Mouse (Mus musculus): ENCODE measurements around the gene Hydin.

Gene Hydin

DNA sequence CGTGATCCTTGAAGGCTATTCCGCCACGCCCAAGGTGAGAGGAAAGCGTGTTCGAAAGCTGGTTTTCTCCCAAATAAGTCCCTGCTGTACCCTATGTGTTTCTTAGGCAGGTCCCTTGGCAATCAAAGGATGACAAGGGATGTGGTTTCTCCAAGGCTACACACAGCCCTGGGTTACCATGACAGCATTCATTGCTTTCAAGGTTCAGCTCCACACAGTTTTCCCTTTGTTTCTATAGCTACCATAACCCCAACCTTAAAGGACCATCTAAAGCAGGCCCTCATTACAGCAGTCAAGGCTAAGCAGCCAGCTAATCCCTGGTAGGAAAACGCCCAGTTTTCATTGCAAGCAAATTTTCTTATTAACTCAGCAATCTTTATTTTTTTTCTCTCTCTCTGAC, 183.7 kb downstream of the Hydin start:
- Histone ChIP-seq H3K36me3 (ENCODE audit: control insufficient read depth, insufficient read depth, low read length, poor library complexity, severe bottlenecking) (no peaks in the 10 kb centered on the region), H3K27me3 (ENCODE audit: control insufficient read depth, insufficient read depth, low read length, poor library complexity, severe bottlenecking) (no peaks in the 10 kb centered on the region)
- no peak for DNase-seq (ENCODE audit: low read depth, low spot score)

DNA sequence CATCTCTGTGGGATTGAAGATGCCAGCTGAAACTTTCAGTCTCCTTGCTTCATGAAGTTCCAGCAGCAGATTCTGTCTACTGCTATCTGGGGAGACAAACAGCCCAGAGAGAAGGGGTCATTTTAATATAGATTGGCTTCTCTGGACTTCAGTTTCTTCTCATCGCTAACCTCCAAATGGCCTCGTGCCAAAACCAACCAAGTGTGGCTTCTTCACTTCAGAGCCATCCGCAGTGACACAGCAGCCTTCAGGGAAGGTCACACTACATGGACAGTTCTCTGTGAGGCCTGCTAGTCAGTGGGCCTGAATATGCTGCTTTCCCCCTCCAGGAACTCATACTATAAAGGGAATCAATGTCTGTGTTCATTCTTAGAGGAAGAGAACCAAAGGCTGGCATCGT, 187.7 kb downstream of the Hydin start:
- no peaks in the 10 kb centered on the region for H3K27me3 ChIP-seq (ENCODE audit: control insufficient read depth, insufficient read depth, low read length, poor library complexity, severe bottlenecking)
- H3K36me3 ChIP-seq (ENCODE audit: control insufficient read depth, insufficient read depth, low read length, poor library complexity, severe bottlenecking), result no peaks in the 10 kb centered on the region
- DNase-seq (ENCODE audit: low read depth, low spot score), result no peak

DNA sequence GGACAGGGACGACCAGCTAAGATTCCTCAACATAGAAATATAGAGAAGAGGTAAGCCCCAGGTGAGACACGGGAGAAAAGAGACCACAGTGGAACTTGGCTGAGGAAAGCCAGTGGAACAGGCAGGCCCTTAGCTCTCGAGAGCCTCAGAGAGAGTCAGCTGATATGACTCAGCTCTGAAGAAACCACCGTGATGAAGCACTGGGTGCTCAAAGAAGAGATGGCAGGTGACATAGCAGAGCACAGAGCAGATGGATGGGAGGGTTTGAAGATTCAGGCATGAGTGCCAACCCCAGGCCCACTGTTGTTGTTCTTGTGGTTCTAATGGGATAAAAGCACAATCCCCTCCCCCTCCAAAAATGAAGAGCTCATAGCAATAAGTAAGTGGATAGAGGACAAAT, 190.6 kb downstream of the Hydin start:
- no peak for DNase-seq (ENCODE audit: low read depth, low spot score)

DNA sequence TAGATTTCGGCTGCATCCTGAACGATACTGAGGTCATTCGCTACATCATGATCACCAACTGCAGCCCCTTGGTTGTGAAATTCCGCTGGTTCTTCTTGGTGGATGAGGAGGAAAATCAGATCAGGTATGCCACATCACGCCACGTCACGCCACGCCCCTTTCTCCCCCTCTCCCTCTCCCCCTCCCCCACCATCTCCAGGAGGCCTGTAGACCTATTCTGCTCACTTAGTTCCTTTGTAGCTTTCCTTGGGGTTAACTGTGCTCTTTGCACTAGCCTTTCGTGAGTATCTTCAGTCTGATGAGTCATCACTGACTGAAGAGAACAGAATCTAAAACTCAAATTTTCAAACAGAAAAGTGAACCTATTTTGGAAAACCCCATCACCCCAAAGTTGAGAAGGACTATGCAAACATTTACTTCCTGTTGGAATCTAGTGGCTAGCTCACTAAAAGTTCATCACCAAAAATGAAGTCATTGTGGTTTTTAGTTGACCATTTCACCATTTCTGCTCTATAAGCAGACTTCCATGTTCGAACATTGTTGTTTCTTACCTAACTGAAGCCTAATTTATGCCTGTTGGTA, 195.9 kb downstream of the Hydin start:
- no peaks in the 10 kb centered on the region for H3K36me3 ChIP-seq (ENCODE audit: control insufficient read depth, insufficient read depth, low read length, poor library complexity, severe bottlenecking)
- H3K27me3 ChIP-seq (ENCODE audit: control insufficient read depth, insufficient read depth, low read length, poor library complexity, severe bottlenecking), result no peaks in the 10 kb centered on the region
- DNase-seq (ENCODE audit: low read depth, low spot score), result no peak

More for the DNA sequence above, 190.6 kb downstream of the Hydin start:
- Histone ChIP-seq H3K27me3 (ENCODE audit: control insufficient read depth, insufficient read depth, low read length, poor library complexity, severe bottlenecking) (no peaks in the 10 kb centered on the region), H3K36me3 (ENCODE audit: control insufficient read depth, insufficient read depth, low read length, poor library complexity, severe bottlenecking) (no peaks in the 10 kb centered on the region)

DNA sequence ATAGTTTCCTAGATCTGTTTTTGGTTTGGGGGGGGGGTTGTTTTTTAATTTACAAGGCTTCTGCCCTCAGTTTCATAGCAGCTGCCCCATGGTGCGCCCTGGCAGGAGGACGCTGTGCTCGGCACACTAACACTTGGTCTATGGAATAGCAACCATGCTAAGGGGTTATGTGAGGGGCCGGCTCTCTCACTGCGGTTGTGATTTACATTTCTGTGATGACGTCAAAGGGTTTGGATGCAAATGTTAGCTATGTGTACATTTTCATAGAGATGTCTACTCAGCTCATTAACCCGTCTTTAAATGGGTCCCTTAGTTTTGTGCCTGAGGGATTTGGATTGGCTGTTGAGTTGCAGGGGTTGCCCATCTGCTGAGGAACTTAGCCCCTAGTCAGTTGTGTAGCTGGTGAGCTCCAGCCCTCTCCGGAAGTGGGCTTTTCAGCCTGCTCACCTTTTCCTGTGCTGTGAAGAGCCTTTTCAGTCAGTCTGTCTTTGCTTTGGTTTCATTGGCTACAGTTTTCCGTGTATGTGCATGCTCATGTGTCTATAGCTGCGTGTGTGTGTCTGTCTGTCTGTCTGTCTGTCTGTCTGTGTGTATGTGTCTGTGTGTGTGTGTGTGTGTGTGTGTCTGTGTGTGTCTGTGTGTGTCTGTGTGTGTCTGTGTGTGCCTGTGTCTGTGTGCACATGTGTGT, 197.1 kb downstream of the Hydin start:
- no peaks in the 10 kb centered on the region for H3K36me3 ChIP-seq (ENCODE audit: control insufficient read depth, insufficient read depth, low read length, poor library complexity, severe bottlenecking)
- no peak for DNase-seq (ENCODE audit: low read depth, low spot score)
- no peaks in the 10 kb centered on the region for H3K27me3 ChIP-seq (ENCODE audit: control insufficient read depth, insufficient read depth, low read length, poor library complexity, severe bottlenecking)

DNA sequence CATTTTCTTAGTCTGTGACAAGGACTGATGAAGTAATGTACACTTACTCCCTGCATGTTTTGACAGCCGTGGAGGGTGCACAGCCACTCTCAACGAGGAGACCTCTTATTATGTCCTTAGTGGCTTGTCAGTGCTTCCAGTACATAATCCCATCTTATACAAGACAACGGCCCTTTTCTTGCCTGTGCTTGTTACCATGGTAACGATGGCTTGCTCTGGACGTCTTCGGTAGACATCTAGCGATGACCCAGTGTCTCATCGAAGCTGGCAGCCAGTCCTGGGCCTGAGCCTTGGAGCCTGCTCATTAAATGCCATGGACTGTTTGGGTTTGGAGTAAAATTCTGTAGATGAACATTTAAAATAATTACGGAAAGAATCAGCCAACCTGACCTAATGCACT, 198.8 kb downstream of the Hydin start:
- H3K36me3 ChIP-seq (ENCODE audit: control insufficient read depth, insufficient read depth, low read length, poor library complexity, severe bottlenecking), result no peaks in the 10 kb centered on the region
- no peaks in the 10 kb centered on the region for H3K27me3 ChIP-seq (ENCODE audit: control insufficient read depth, insufficient read depth, low read length, poor library complexity, severe bottlenecking)
- DNase-seq (ENCODE audit: low read depth, low spot score), result no peak

DNA sequence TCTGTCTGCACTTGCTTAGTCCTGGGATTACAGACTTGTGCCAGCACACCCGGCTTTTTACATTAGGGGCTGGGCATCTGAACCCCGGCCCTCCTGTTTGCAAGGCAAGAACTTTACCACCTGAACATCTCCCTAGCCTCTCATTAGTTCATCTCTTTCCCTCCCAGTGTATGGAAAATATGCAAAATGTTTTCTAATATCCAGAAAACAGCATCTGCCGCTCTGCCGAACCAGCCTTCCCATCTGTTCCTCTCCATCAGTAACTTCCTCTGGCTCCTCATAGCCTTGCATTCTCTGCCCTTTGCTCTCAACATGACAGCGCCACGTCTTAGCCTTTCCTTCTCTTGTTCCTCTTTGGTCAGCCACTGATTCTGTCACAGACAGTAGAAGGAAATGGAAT, 210.5 kb downstream of the Hydin start:
- DNase-seq (ENCODE audit: low read depth, low spot score), result no peak
- Histone ChIP-seq H3K36me3 (ENCODE audit: control insufficient read depth, insufficient read depth, low read length, poor library complexity, severe bottlenecking) (no peaks in the 10 kb centered on the region), H3K27me3 (ENCODE audit: control insufficient read depth, insufficient read depth, low read length, poor library complexity, severe bottlenecking) (no peaks in the 10 kb centered on the region)

DNA sequence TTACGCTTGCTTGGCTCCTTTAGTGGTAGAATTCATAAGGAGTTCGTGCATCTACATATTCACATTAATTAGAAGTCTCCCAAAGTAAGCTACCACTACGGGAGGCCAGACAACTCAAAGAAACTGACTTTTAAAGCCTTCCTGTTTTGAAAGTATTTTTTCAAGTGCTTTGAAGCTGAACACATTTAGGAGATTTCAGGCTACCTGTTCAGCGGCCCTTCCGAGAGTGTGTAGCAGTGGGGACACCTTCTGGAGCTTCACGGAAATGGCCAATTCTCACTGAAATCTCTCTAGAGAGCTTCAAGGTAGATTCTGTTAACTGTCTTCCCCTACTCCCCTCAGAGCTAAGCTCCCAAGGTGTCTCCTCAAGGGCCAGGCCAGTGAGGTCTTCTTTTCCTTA, 211.8 kb downstream of the Hydin start:
- H3K27me3 ChIP-seq (ENCODE audit: control insufficient read depth, insufficient read depth, low read length, poor library complexity, severe bottlenecking), result no peaks in the 10 kb centered on the region
- no peak for DNase-seq (ENCODE audit: low read depth, low spot score)
- H3K36me3 ChIP-seq (ENCODE audit: control insufficient read depth, insufficient read depth, low read length, poor library complexity, severe bottlenecking), result no peaks in the 10 kb centered on the region

DNA sequence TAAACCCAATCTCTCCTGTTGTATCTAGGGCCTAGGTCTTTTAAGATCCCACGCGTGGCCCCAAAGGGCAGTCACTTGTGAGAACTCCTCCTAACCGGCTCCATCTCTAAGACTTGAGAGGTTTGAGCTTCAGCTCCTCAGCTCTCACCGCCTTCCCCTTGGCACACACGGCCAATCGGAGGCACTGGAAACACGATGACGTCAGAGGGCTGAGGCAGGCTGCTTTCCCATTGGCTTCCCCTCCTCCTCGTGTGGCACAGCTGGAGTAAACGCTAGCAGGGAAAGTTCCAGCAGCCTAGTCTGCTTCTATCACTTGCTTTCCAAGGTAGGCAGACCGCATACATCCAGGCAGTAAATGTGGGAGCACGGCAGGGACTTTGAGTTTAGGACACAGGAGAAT, 212.6 kb downstream of the Hydin start:
- Histone ChIP-seq H3K36me3 (ENCODE audit: control insufficient read depth, insufficient read depth, low read length, poor library complexity, severe bottlenecking) (no peaks in the 10 kb centered on the region), H3K27me3 (ENCODE audit: control insufficient read depth, insufficient read depth, low read length, poor library complexity, severe bottlenecking) (no peaks in the 10 kb centered on the region)
- DNase-seq (ENCODE audit: low read depth, low spot score), result no peak

DNA sequence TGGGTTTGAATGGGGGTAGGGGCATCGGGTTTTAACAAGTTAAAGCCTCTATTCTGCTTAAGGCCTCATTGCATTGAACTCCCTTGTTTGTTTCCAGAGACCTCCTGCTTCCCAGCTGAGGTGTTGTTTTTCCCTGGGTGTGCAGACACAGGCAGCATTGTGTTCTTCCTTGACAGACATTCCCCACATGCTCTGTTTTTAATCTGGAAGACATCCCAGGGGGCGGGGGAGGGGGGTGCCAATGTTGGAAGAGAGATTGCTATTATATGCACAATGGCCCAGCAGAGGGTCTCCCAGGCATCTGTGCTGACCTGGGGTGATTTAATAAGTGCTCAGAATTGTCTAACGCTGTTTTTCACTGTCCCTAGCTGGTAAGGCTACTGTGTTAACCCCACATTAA, 215.5 kb downstream of the Hydin start:
- Histone ChIP-seq H3K36me3 (ENCODE audit: control insufficient read depth, insufficient read depth, low read length, poor library complexity, severe bottlenecking) (no peaks in the 10 kb centered on the region), H3K27me3 (ENCODE audit: control insufficient read depth, insufficient read depth, low read length, poor library complexity, severe bottlenecking) (no peaks in the 10 kb centered on the region)
- no peak for DNase-seq (ENCODE audit: low read depth, low spot score)

DNA sequence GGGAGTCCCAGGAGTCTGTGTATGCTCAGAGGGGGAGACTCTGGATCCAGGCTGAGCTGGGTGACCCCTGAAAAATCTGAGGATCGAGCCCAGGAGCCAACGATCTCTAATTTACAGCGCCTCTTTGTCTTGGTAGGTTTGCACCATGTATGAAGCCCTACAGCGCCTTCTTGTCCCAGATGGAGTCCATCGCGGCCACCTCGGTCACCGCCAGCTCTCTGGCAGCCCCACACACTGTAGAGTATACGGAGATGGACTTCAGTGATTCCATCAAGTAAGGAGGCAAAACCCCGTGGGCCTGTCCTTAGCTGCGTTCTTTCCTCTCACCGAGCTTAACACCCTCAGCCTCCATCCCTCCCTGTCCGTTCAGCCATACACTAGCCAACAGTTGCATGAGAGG, 218.5 kb downstream of the Hydin start:
- H3K27me3 ChIP-seq (ENCODE audit: control insufficient read depth, insufficient read depth, low read length, poor library complexity, severe bottlenecking), result no peaks in the 10 kb centered on the region
- DNase-seq (ENCODE audit: low read depth, low spot score), result no peak
- no peaks in the 10 kb centered on the region for H3K36me3 ChIP-seq (ENCODE audit: control insufficient read depth, insufficient read depth, low read length, poor library complexity, severe bottlenecking)

DNA sequence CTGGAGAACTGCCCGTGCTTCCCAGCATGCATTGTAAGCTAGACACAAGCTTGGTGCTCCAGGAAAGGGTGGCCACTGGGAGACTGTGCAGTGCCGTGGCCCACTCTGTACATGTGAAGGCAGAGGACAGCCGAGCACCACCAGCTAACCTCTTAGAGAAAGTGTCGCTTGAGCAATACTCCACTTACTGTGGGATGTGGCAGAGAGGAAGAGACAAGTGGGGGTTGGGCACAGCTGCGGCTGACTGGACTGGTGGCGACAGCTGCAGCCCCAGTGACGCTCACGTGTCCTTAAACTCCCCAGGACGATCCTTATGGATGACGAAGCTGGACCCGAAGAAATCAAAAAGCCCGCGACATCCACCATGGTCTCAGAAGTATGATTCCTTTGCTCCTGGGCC, 219.2 kb downstream of the Hydin start:
- DNase-seq (ENCODE audit: low read depth, low spot score), result no peak
- Histone ChIP-seq H3K27me3 (ENCODE audit: control insufficient read depth, insufficient read depth, low read length, poor library complexity, severe bottlenecking) (no peaks in the 10 kb centered on the region), H3K36me3 (ENCODE audit: control insufficient read depth, insufficient read depth, low read length, poor library complexity, severe bottlenecking) (no peaks in the 10 kb centered on the region)

DNA sequence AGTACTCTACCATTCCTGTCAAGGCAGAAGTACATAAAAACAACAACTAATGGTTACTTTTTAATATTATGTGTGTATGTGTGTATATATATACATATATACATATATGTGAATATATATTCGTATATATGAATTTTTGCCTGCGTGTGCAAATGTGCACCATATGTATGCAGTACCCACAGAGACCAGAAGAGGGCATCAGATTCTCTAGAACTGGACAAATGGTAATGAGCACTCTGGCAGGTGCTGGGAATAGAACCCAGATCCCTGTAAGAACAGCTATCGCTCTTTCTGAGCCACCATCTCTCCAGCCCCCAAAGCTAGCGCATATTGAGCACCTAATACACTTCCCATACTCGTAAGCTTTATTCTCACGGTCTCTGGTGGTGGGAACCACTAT, 220.9 kb downstream of the Hydin start:
- no peak for DNase-seq (ENCODE audit: low read depth, low spot score)
- H3K27me3 ChIP-seq (ENCODE audit: control insufficient read depth, insufficient read depth, low read length, poor library complexity, severe bottlenecking), result no peaks in the 10 kb centered on the region

DNA sequence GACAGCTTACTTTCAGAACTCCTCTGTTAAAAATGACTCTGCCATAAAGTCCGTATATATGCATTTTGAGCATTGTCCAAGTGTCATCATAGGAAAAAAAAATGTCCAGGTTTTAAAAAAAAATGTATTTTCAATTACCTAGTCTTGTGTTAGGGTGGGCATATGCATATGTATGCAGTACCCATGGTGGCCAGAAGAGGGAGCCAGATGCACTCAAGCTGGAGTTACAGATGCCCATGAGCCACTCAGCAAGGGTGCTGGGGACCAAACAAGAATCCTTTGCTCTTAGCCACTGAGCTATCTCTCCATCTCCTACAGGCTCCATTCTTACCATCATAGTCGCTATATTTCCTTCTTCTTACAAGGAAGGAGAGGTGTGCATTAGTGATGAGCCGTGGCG, 222.6 kb downstream of the Hydin start:
- no peaks in the 10 kb centered on the region for H3K27me3 ChIP-seq (ENCODE audit: control insufficient read depth, insufficient read depth, low read length, poor library complexity, severe bottlenecking)
- DNase-seq (ENCODE audit: low read depth, low spot score), result peak; percentile 35
- H3K36me3 ChIP-seq (ENCODE audit: control insufficient read depth, insufficient read depth, low read length, poor library complexity, severe bottlenecking), result no peaks in the 10 kb centered on the region

More for the DNA sequence above, 220.9 kb downstream of the Hydin start:
- H3K36me3 ChIP-seq (ENCODE audit: control insufficient read depth, insufficient read depth, low read length, poor library complexity, severe bottlenecking), result no peaks in the 10 kb centered on the region

DNA sequence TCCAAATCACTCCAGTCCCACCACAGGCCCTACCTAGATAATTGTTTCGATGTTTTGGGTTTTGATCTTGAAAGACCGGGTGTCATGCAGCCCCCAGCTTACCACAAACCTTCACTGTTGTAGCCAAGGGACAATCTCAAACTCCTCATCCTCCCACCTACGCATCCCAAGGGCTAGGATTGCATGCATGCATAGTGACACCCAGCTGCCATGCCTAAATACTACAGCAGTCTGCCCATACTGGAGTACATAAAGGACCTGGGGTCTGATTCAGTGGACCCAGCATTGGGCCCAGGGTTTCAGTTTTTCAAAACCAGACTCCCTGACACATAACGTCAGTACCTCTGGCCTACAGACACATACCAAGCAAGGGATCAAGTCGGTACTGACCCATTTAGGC, 224.3 kb downstream of the Hydin start:
- Histone ChIP-seq H3K36me3 (ENCODE audit: control insufficient read depth, insufficient read depth, low read length, poor library complexity, severe bottlenecking) (no peaks in the 10 kb centered on the region), H3K27me3 (ENCODE audit: control insufficient read depth, insufficient read depth, low read length, poor library complexity, severe bottlenecking) (no peaks in the 10 kb centered on the region)
- DNase-seq (ENCODE audit: low read depth, low spot score), result no peak

DNA sequence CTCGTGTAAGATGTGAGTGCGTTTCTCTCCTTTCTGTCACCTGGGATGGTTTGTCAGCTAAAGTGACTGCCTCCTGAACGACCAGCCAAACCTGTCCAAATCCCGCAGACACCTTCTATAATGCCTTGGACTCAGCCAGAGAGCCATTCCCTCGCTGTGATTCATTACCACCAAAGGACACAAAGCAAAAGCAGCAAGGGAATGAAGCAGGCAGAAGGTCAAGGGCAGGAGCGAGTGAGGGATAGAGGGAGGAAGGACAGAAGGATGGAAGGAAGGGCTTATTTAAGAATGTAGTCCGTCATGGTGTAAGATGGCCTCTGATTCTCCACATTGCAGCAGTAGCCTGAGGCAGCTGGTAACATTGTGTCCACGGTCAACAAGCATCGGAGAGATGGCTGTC, 229.5 kb downstream of the Hydin start:
- DNase-seq (ENCODE audit: low read depth, low spot score), result no peak
- H3K27me3 ChIP-seq (ENCODE audit: control insufficient read depth, insufficient read depth, low read length, poor library complexity, severe bottlenecking), result no peaks in the 10 kb centered on the region
- H3K36me3 ChIP-seq (ENCODE audit: control insufficient read depth, insufficient read depth, low read length, poor library complexity, severe bottlenecking), result no peaks in the 10 kb centered on the region
